In the genomic region with DNA sequence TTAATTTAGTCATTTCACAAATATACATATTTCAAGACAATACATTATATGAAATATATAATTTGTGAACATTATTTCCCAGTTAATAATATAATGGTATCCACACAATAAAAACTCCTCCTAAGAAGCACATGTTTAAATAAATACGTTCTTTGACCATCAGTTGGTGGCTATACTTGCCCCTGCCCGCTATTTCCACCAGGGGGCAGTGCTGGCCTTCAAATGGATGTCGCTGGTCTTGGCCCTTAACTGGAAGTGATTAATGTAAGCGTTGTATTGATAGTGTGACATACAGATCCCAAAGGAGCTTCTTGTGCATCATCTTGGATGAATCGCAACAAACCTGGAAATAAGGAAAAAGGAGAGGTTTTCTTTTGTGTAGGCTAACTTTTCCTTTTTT, we compare ENCODE assay signal across 9 mouse cellular contexts. TPM values are rescaled to one million over a fixed set of nuclear protein-coding genes. Genes with fewer than 3 reads are reported as not detected.
DNase-seq lines count a peak whose midpoint lies in the region; ATAC-seq and TF ChIP-seq lines count a peak whose summit lies in the region.
"Had no signal": no experiment of that assay in that cellular context is flagged by ENCODE, and none has a peak within 500 bp of the region (broad histone marks: within the 10 kb centered on the region; RNA-seq: fewer than 3 reads in every experiment).

No protein-coding gene starts in this region.

- H3K4me2 ChIP-seq in midbrain, embryonic 11.5 days, result no peak overlapping the region
- H3K4me2 ChIP-seq in midbrain, embryonic 13.5 days (replicated peaks), result no peak overlapping the region
- H3K4me2 ChIP-seq in kidney, postnatal 0 days (ENCODE audit: low read length), result no peak overlapping the region
- no peak overlapping the region for H3K4me2 ChIP-seq in liver, embryonic 13.5 days
- H3K4me2 ChIP-seq: hindbrain, embryonic 15.5 days had no signal

- no peaks in the 10 kb centered on the region for H3K36me3 ChIP-seq in midbrain, embryonic 11.5 days (ENCODE audit: control insufficient read depth, insufficient read depth, low read length)
- no peaks in the 10 kb centered on the region for H3K36me3 ChIP-seq in midbrain, embryonic 13.5 days
- H3K36me3 ChIP-seq in kidney, postnatal 0 days (ENCODE audit: insufficient read depth, low read length), result no peaks in the 10 kb centered on the region
- H3K36me3 ChIP-seq in liver, embryonic 13.5 days, result no peaks in the 10 kb centered on the region
- H3K36me3 ChIP-seq: hindbrain, embryonic 15.5 days had no signal

- H3K9me3 ChIP-seq in midbrain, embryonic 11.5 days (ENCODE audit: control insufficient read depth, low read length), result no peaks in the 10 kb centered on the region
- H3K9me3 ChIP-seq in midbrain, embryonic 13.5 days, result no peaks in the 10 kb centered on the region
- H3K9me3 ChIP-seq in kidney, postnatal 0 days (replicated peaks; ENCODE audit: low read length), result no peaks in the 10 kb centered on the region
- H3K9me3 ChIP-seq in liver, embryonic 13.5 days (replicated peaks), result no peaks in the 10 kb centered on the region
- H3K9me3 ChIP-seq: hindbrain, embryonic 15.5 days had no signal

- no peaks in the 10 kb centered on the region for H3K27me3 ChIP-seq in midbrain, embryonic 11.5 days (ENCODE audit: control insufficient read depth, insufficient read depth, low read length)
- peaks cover 31% of the 10 kb centered on the region for H3K27me3 ChIP-seq in midbrain, embryonic 13.5 days
- H3K27me3 ChIP-seq in kidney, postnatal 0 days (ENCODE audit: insufficient read depth, low read length), result no peaks in the 10 kb centered on the region
- H3K27me3 ChIP-seq in liver, embryonic 13.5 days, result peaks cover 7% of the 10 kb centered on the region; the same call in 1 of the 2 replicates

- H3K27ac ChIP-seq in midbrain, embryonic 11.5 days (ENCODE audit: low read depth, low read length), result no peak overlapping the region
- H3K27ac ChIP-seq in midbrain, embryonic 13.5 days, result no peak overlapping the region
- H3K27ac ChIP-seq in bone marrow, adult 2 months (ENCODE audit: control insufficient read depth, insufficient read depth, low read depth, low read length, poor library complexity), result no peak overlapping the region
- H3K27ac ChIP-seq in kidney, postnatal 0 days, result no peak overlapping the region
- no peak overlapping the region for H3K27ac ChIP-seq in liver, embryonic 13.5 days
- H3K27ac ChIP-seq: hindbrain, embryonic 15.5 days had no signal

- DNase-seq in midbrain, embryonic 11.5 days (ENCODE audit: low spot score, missing footprints), result peak; percentile 95
- DNase-seq in fibroblast of lung, adult 2 months (ENCODE audit: low read depth), result peak; percentile 56
- DNase-seq in kidney, postnatal 0 days (ENCODE audit: low spot score), result peak; percentile 84
- DNase-seq in liver, embryonic 13.5 days, result peak; percentile 24
- peak; percentile 81 to 88 for DNase-seq in right cerebral cortex, adult 2 months (ENCODE audit: low spot score in 2 of 2)
- DNase-seq in urinary bladder, postnatal 25 days (ENCODE audit: low spot score), result peak; percentile 82

- no peak for TF ChIP-seq POLR2A in bone marrow, adult 2 months (IDR thresholded peaks at IDR 0.05; ENCODE audit: borderline replicate concordance, control insufficient read depth, low read depth, low read length)

- no peak overlapping the region for H3K4me3 ChIP-seq in midbrain, embryonic 11.5 days (ENCODE audit: low read depth, low read length)
- H3K4me3 ChIP-seq in midbrain, embryonic 13.5 days (replicated peaks), result no peak overlapping the region
- H3K4me3 ChIP-seq in bone marrow, adult 2 months (replicated peaks; ENCODE audit: control insufficient read depth, low read depth, low read length), result no peak overlapping the region
- no peak overlapping the region for H3K4me3 ChIP-seq in kidney, postnatal 0 days (replicated peaks; ENCODE audit: low read depth, low read length)
- H3K4me3 ChIP-seq in liver, embryonic 13.5 days (replicated peaks), result no peak overlapping the region
- H3K4me3 ChIP-seq: hindbrain, embryonic 15.5 days had no signal

- TF ChIP-seq CTCF in bone marrow, adult 2 months (IDR thresholded peaks at IDR 0.05; ENCODE audit: control insufficient read depth, insufficient read depth, low read length), result peak; percentile 81
- peak; percentile 95 for TF ChIP-seq CTCF in kidney, postnatal 0 days (IDR thresholded peaks at IDR 0.05; ENCODE audit: low read depth)

- no peak overlapping the region for H3K9ac ChIP-seq in midbrain, embryonic 11.5 days (ENCODE audit: low read length)
- no peak overlapping the region for H3K9ac ChIP-seq in midbrain, embryonic 13.5 days (replicated peaks)
- H3K9ac ChIP-seq in kidney, postnatal 0 days (ENCODE audit: low read depth, low read length), result no peak overlapping the region
- H3K9ac ChIP-seq in liver, embryonic 13.5 days, result no peak overlapping the region
- H3K9ac ChIP-seq: hindbrain, embryonic 15.5 days had no signal

- ATAC-seq in midbrain, embryonic 11.5 days (ENCODE audit: low FRiP score), result 0 out of 2 replicates have a peak, but pooled peaks have one; percentile 40
- ATAC-seq in midbrain, embryonic 13.5 days, result no peak
- no peak for ATAC-seq in kidney, postnatal 0 days (replicated peaks; ENCODE audit: low FRiP score, low read depth)
- no peak for ATAC-seq in liver, embryonic 13.5 days (ENCODE audit: low read depth)

- no peaks in the 10 kb centered on the region for H3K4me1 ChIP-seq in midbrain, embryonic 11.5 days (ENCODE audit: control insufficient read depth, insufficient read depth, low read length)
- H3K4me1 ChIP-seq in midbrain, embryonic 13.5 days (replicated peaks), result no peaks in the 10 kb centered on the region
- H3K4me1 ChIP-seq in bone marrow, adult 2 months (ENCODE audit: control insufficient read depth, insufficient read depth, low read length), result no peaks in the 10 kb centered on the region
- H3K4me1 ChIP-seq in kidney, postnatal 0 days (replicated peaks; ENCODE audit: insufficient read depth, low read length), result no peaks in the 10 kb centered on the region
- no peaks in the 10 kb centered on the region for H3K4me1 ChIP-seq in liver, embryonic 13.5 days (replicated peaks)

- 19% methylated on average over 5 of the region's 5 CpGs for WGBS in midbrain, embryonic 11.5 days
- WGBS in midbrain, embryonic 13.5 days, result 20% methylated on average over 5 of the region's 5 CpGs
- 9% methylated on average over 5 of the region's 5 CpGs for WGBS in bone marrow, adult 2 months
- 16% methylated on average over 5 of the region's 5 CpGs for WGBS in kidney, postnatal 0 days
- WGBS in liver, embryonic 13.5 days (ENCODE audit: insufficient replicate concordance), result 16% methylated on average over 5 of the region's 5 CpGs

RNA-seq across cellular contexts. Expression of a gene that starts 4.9 kb away (rescaled TPM):
- 0.26 and 0.61 TPM in 2 replicates for polyA plus RNA-seq in midbrain, embryonic 11.5 days (2014; fragmentation: Nextera tagmentation; extraction: Ambion mirVana)
- polyA plus RNA-seq in midbrain, embryonic 13.5 days (2015; fragmentation: Nextera tagmentation; extraction: Ambion mirVana), result 0.15 and 0.22 TPM in 2 replicates
- not detected in 2 replicates for polyA plus RNA-seq in bone marrow, adult 2 months (2011; ENCODE audit: insufficient read depth, insufficient read length, low replicate concordance, missing spikeins)
- polyA plus RNA-seq in kidney, postnatal 0 days (2015; fragmentation: Nextera tagmentation; extraction: Ambion mirVana), result 0.32 TPM in 1 of 2 replicates, not detected in the other
- polyA plus RNA-seq in liver, embryonic 13.5 days (2015; fragmentation: Nextera tagmentation; extraction: Ambion mirVana), result not detected in 2 replicates

RNA-seq across cellular contexts. Expression of a gene that starts 9.6 kb away (rescaled TPM):
- polyA plus RNA-seq in midbrain, embryonic 11.5 days (2014; fragmentation: Nextera tagmentation; extraction: Ambion mirVana), result 31.6 and 38.3 TPM in 2 replicates
- 36.3 and 36.8 TPM in 2 replicates for polyA plus RNA-seq in midbrain, embryonic 13.5 days (2015; fragmentation: Nextera tagmentation; extraction: Ambion mirVana)
- not detected in 2 replicates for polyA plus RNA-seq in bone marrow, adult 2 months (2011; ENCODE audit: insufficient read depth, insufficient read length, low replicate concordance, missing spikeins)
- 35.5 and 42.6 TPM in 2 replicates for polyA plus RNA-seq in kidney, postnatal 0 days (2015; fragmentation: Nextera tagmentation; extraction: Ambion mirVana)
- 4.2 and 4.6 TPM in 2 replicates for polyA plus RNA-seq in liver, embryonic 13.5 days (2015; fragmentation: Nextera tagmentation; extraction: Ambion mirVana)

RNA-seq across cellular contexts. Expression of a gene that starts 28.7 kb away (rescaled TPM):
- polyA plus RNA-seq in midbrain, embryonic 11.5 days (2014; fragmentation: Nextera tagmentation; extraction: Ambion mirVana), result not detected in 2 replicates
- not detected in 2 replicates for polyA plus RNA-seq in midbrain, embryonic 13.5 days (2015; fragmentation: Nextera tagmentation; extraction: Ambion mirVana)
- polyA plus RNA-seq in bone marrow, adult 2 months (2011; ENCODE audit: insufficient read depth, insufficient read length, low replicate concordance, missing spikeins), result 2.6 TPM in 1 of 2 replicates, not detected in the other
- not detected in 2 replicates for polyA plus RNA-seq in kidney, postnatal 0 days (2015; fragmentation: Nextera tagmentation; extraction: Ambion mirVana)
- polyA plus RNA-seq in liver, embryonic 13.5 days (2015; fragmentation: Nextera tagmentation; extraction: Ambion mirVana), result not detected in 2 replicates

RNA-seq across cellular contexts. Expression of a gene that starts 41.8 kb away (rescaled TPM):
- polyA plus RNA-seq in midbrain, embryonic 11.5 days (2014; fragmentation: Nextera tagmentation; extraction: Ambion mirVana), result 0.68 and 0.94 TPM in 2 replicates
- polyA plus RNA-seq in midbrain, embryonic 13.5 days (2015; fragmentation: Nextera tagmentation; extraction: Ambion mirVana), result 0.30 and 0.39 TPM in 2 replicates
- polyA plus RNA-seq in bone marrow, adult 2 months (2011; ENCODE audit: insufficient read depth, insufficient read length, low replicate concordance, missing spikeins), result not detected in 2 replicates
- polyA plus RNA-seq in kidney, postnatal 0 days (2015; fragmentation: Nextera tagmentation; extraction: Ambion mirVana), result not detected in 2 replicates
- not detected in 2 replicates for polyA plus RNA-seq in liver, embryonic 13.5 days (2015; fragmentation: Nextera tagmentation; extraction: Ambion mirVana)

RNA-seq across cellular contexts. Expression of a gene that starts 42.5 kb away (rescaled TPM):
- not detected in 2 replicates for polyA plus RNA-seq in midbrain, embryonic 11.5 days (2014; fragmentation: Nextera tagmentation; extraction: Ambion mirVana)
- polyA plus RNA-seq in midbrain, embryonic 13.5 days (2015; fragmentation: Nextera tagmentation; extraction: Ambion mirVana), result 0.13 TPM in 1 of 2 replicates, not detected in the other
- not detected in 2 replicates for polyA plus RNA-seq in bone marrow, adult 2 months (2011; ENCODE audit: insufficient read depth, insufficient read length, low replicate concordance, missing spikeins)
- not detected in 2 replicates for polyA plus RNA-seq in kidney, postnatal 0 days (2015; fragmentation: Nextera tagmentation; extraction: Ambion mirVana)
- polyA plus RNA-seq in liver, embryonic 13.5 days (2015; fragmentation: Nextera tagmentation; extraction: Ambion mirVana), result not detected in 2 replicates
- polyA plus RNA-seq: hindbrain, embryonic 15.5 days had no signal

Comparison
In these comparisons a context has a peak if more than half of its experiments do, and no peak if none do; other contexts are left out.
1. DNase-seq: peak in every context shown above with its lines; median percentile 95 in midbrain, embryonic 11.5 days; 84 in right cerebral cortex, adult 2 months; 84 in kidney, postnatal 0 days; 82 in urinary bladder, postnatal 25 days; 56 in fibroblast of lung, adult 2 months; 24 in liver, embryonic 13.5 days.